Mouse (Mus musculus) brain, embryonic 14.5 days (tissue): Measurements from ENCODE around the gene Medag.

Source experiments
- CTCF ChIP-seq: fragments of 200-500 bp; IDR thresholded peaks from 2 replicates; pipeline ENCODE4 v1.5.1; 2012; ENCODE audit warnings: inconsistent platforms, mild to moderate bottlenecking, moderate library complexity, borderline replicate concordance; ENCODE audit not compliant: insufficient read depth, insufficient read length; ENCODE audit errors: extremely low read depth
- POLR2A ChIP-seq: fragments of 200-500 bp; IDR thresholded peaks from 2 replicates; pipeline ENCODE4 v1.6.1; 2012; ENCODE audit warnings: mild to moderate bottlenecking, inconsistent platforms, borderline replicate concordance; ENCODE audit not compliant: poor library complexity, insufficient read depth, insufficient read length, severe bottlenecking; ENCODE audit errors: extremely low read depth

DNA sequence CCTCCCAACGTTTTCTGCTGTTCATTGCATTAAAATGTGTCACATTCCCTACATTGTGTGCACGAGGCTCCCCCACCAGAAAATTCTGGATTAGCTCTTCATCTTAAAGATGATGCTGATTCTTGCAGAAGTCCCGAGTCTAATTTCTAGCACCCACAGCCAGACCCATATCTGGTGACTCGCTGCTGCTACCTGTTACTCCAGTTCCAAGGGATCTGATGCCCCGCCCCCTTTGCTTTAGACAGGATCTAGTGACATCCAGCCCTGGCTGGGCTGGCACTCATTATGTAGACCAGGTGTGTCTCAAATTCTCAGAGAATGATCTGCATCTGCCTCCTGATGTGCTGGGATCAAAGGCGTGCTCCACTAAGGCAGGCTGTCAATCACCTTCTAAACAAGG is 25.6 kb downstream of the Medag start:
- TF ChIP-seq POLR2A, result no peak
- TF ChIP-seq CTCF, result no peak
